ENCODE assay signal across 8 mouse cellular contexts in genomic region chr11:106779388-106780088, GRCm38 (mm10). TPM values are rescaled to one million over a fixed set of nuclear protein-coding genes. Genes with fewer than 3 reads are reported as not detected.
DNase-seq lines count a peak whose midpoint lies in the region; ATAC-seq and TF ChIP-seq lines count a peak whose summit lies in the region.

Gene Polg2, minus strand, starts transcription at chr11:106779537.

- peak; percentile 99 for DNase-seq in MEL (ENCODE audit: low read depth, low spot score)
- DNase-seq in cerebellum, adult 2 months, result peak; percentile 90
- DNase-seq in forelimb bud, embryonic 11.5 days (ENCODE audit: low read depth, low spot score), result peak; percentile 95
- DNase-seq in layer of hippocampus, adult 9-10 months (ENCODE audit: low spot score), result peak; percentile 75
- DNase-seq in ovary, postnatal 10 days (ENCODE audit: low spot score), result peak; percentile 86
- peak; percentile 88 to 90 for DNase-seq in thymus, postnatal 10 days (ENCODE audit: low spot score in 2 of 2)

- peaks cover 3 to 7% of the 10 kb centered on the region in 2 experiments; a peak in 3 of 4 replicates for H3K4me1 ChIP-seq in MEL (ENCODE audit: control insufficient read depth in 1 of 2, insufficient read depth in 2 of 2, low read length in 2 of 2)
- peaks cover 5% of the 10 kb centered on the region; the same call in 1 of the 2 replicates for H3K4me1 ChIP-seq in cerebellum, adult 2 months (ENCODE audit: control insufficient read depth, insufficient read depth, low read length)
- H3K4me1 ChIP-seq in lung, embryonic 16.5 days (replicated peaks; ENCODE audit: control insufficient read depth, insufficient read depth, low read length), result no peaks in the 10 kb centered on the region

- H3K36me3 ChIP-seq in MEL (ENCODE audit: control insufficient read depth in 1 of 2, insufficient read depth in 2 of 2, low read length in 2 of 2), result peaks cover 42 to 43% of the 10 kb centered on the region in 2 experiments
- H3K36me3 ChIP-seq in lung, embryonic 16.5 days (ENCODE audit: control insufficient read depth, insufficient read depth, low read length), result peaks cover 38% of the 10 kb centered on the region

- H3K79me2 ChIP-seq in MEL (ENCODE audit: control insufficient read depth, insufficient read depth, low read length, poor library complexity), result peaks cover 25% of the 10 kb centered on the region

- H3K9ac ChIP-seq in MEL (ENCODE audit: control insufficient read depth, low read depth, low read length, poor library complexity, severe bottlenecking), result peak within 1 kb of the TSS; percentile 92
- peak within 1 kb of the TSS; percentile 96 for H3K9ac ChIP-seq in lung, embryonic 16.5 days (ENCODE audit: low read length)

- H3K27me3 ChIP-seq in MEL (ENCODE audit: control insufficient read depth in 1 of 2, insufficient read depth in 2 of 2, low read length in 2 of 2), result no peaks in the 10 kb centered on the region
- H3K27me3 ChIP-seq in cerebellum, adult 2 months (ENCODE audit: control insufficient read depth, insufficient read depth, low read length), result no peaks in the 10 kb centered on the region
- H3K27me3 ChIP-seq in lung, embryonic 16.5 days (ENCODE audit: control insufficient read depth, insufficient read depth, low read depth, low read length), result no peaks in the 10 kb centered on the region

- H3K4me3 ChIP-seq in MEL (ENCODE audit: control insufficient read depth in 1 of 2, insufficient read depth in 1 of 2, low read depth in 2 of 2, low read length in 2 of 2), result peak within 1 kb of the TSS; percentile 70 to 75
- peak within 1 kb of the TSS; percentile 61 for H3K4me3 ChIP-seq in cerebellum, adult 2 months (replicated peaks; ENCODE audit: insufficient read depth, low read depth, low read length)
- peak within 1 kb of the TSS; percentile 93 for H3K4me3 ChIP-seq in lung, embryonic 16.5 days (ENCODE audit: low read length)

- H3K27ac ChIP-seq in MEL (ENCODE audit: control insufficient read depth, low read depth, low read length), result peak within 1 kb of the TSS; percentile 82
- peak within 1 kb of the TSS; percentile 68 for H3K27ac ChIP-seq in cerebellum, adult 2 months (ENCODE audit: insufficient read depth, low read length)
- peak within 1 kb of the TSS; percentile 98 for H3K27ac ChIP-seq in lung, embryonic 16.5 days (ENCODE audit: low read length)

- peak; percentile 82 to 90 for ATAC-seq in hematopoietic stem cell, adult 5-6 weeks (replicated peaks in 1 of 2; ENCODE audit: insufficient read depth in 1 of 2, low FRiP score in 2 of 2, low TSS enrichment in 1 of 2, low read depth in 1 of 2, poor library complexity in 2 of 2, severe bottlenecking in 2 of 2)
- ATAC-seq in lung, embryonic 16.5 days (ENCODE audit: low read depth), result peak; percentile 99

- no peaks in the 10 kb centered on the region for H3K9me3 ChIP-seq in MEL (replicated peaks; ENCODE audit: insufficient read depth, low read length)
- no peaks in the 10 kb centered on the region for H3K9me3 ChIP-seq in lung, embryonic 16.5 days (ENCODE audit: control insufficient read depth, low read length)

- TF ChIP-seq POLR2A in MEL (IDR thresholded peaks at IDR 0.05; ENCODE audit: control insufficient read depth in 1 of 2, insufficient read depth in 1 of 2, low read depth in 1 of 2, low read length in 2 of 2, poor library complexity in 1 of 2), result peak; percentile 97 to 98
- peak; percentile 82 for TF ChIP-seq POLR2A in cerebellum, adult 2 months (IDR thresholded peaks at IDR 0.05; ENCODE audit: borderline replicate concordance, insufficient read depth, low read length)

- no peak; a peak in 1 of 6 replicates for TF ChIP-seq CTCF in MEL (IDR thresholded peaks at IDR 0.05 in 2 of 3, conservative IDR thresholded peaks at IDR 0.05 in 1 of 3; ENCODE audit: control insufficient read depth in 1 of 3, insufficient read depth in 1 of 3, low read depth in 2 of 3, low read length in 3 of 3, poor library complexity in 1 of 3, severe bottlenecking in 1 of 3)
- no peak for TF ChIP-seq CTCF in cerebellum, adult 2 months (IDR thresholded peaks at IDR 0.05; ENCODE audit: borderline replicate concordance, insufficient read depth, low read depth, low read length)

- under 1% methylated on average over 30 of the region's 30 CpGs for WGBS in cerebellum, adult 2 months
- WGBS in lung, embryonic 16.5 days, result 1% methylated on average over 30 of the region's 30 CpGs

- no peak for TF ChIP-seq RAD21 in MEL (IDR thresholded peaks at IDR 0.05; ENCODE audit: low read depth, low read length)

- peak within 1 kb of the TSS; percentile 69 for H3K4me2 ChIP-seq in lung, embryonic 16.5 days (ENCODE audit: low read depth, low read length)

- peak in 1 of 2 experiments; percentile 57; a peak in 2 of 4 replicates for TF ChIP-seq EP300 in MEL (IDR thresholded peaks at IDR 0.05; ENCODE audit: low read depth in 1 of 2, low read length in 2 of 2)

TF ChIP-seq in MEL, 35 proteins besides CTCF, POLR2A, EP300 and RAD21:
- peak; percentile 78; the same call in 1 of the 2 replicates for TF ChIP-seq MAX (IDR thresholded peaks at IDR 0.05; ENCODE audit: low read length)
- 0 out of 2 replicates have a peak, but pooled peaks have one; percentile 13 for TF ChIP-seq MEF2A (IDR thresholded peaks at IDR 0.05; ENCODE audit: extremely low read depth, insufficient replicate concordance, low read depth, low read length, poor library complexity, severe bottlenecking)
- peak; percentile 95 for TF ChIP-seq SIN3A (IDR thresholded peaks at IDR 0.05; ENCODE audit: low read length)
- TF ChIP-seq POLR2AphosphoS5 (IDR thresholded peaks at IDR 0.05; ENCODE audit: borderline replicate concordance, low read depth, low read length), result peak; percentile 93
- TF ChIP-seq TBP (IDR thresholded peaks at IDR 0.05; ENCODE audit: low read depth, low read length), result peak; percentile 84
- TF ChIP-seq ETS1 (IDR thresholded peaks at IDR 0.05; ENCODE audit: low read depth, low read length), result peak; percentile 75
- peak; percentile 68; the same call in 1 of the 2 replicates for TF ChIP-seq MYC (IDR thresholded peaks at IDR 0.05; ENCODE audit: low read depth, low read length)
- TF ChIP-seq GATA1 (IDR thresholded peaks at IDR 0.05; ENCODE audit: low read depth, low read length), result no peak
- peak; percentile 64; the same call in 1 of the 2 replicates for TF ChIP-seq CHD2 (IDR thresholded peaks at IDR 0.05; ENCODE audit: low read length)
- TF ChIP-seq SMC3 (IDR thresholded peaks at IDR 0.05; ENCODE audit: low read depth, low read length), result peak; percentile 17
- TF ChIP-seq ELF1 (IDR thresholded peaks at IDR 0.05; ENCODE audit: low read depth, low read length), result peak; percentile 89
- peak; percentile 81 for TF ChIP-seq TCF12 (IDR thresholded peaks at IDR 0.05; ENCODE audit: low read depth, low read length)
- no peak for TF ChIP-seq GABPA (IDR thresholded peaks at IDR 0.05; ENCODE audit: low read depth, low read length)
- peak; percentile 71; the same call in 1 of the 2 replicates for TF ChIP-seq ZNF384 (IDR thresholded peaks at IDR 0.05; ENCODE audit: low read depth, low read length)
- peak; percentile 24; the same call in 1 of the 2 replicates for TF ChIP-seq USF1 (IDR thresholded peaks at IDR 0.05; ENCODE audit: low read depth, low read length)
- TF ChIP-seq TAL1 (IDR thresholded peaks at IDR 0.05; ENCODE audit: low read length), result no peak
- TF ChIP-seq MAZ (IDR thresholded peaks at IDR 0.05; ENCODE audit: low read depth, low read length), result peak; percentile 84
- TF ChIP-seq UBTF (IDR thresholded peaks at IDR 0.05; ENCODE audit: borderline replicate concordance, insufficient read depth, low read depth, low read length), result no peak
- TF ChIP-seq JUND (IDR thresholded peaks at IDR 0.05; ENCODE audit: low read depth, low read length), result no peak
- TF ChIP-seq ZMIZ1 (IDR thresholded peaks at IDR 0.05; ENCODE audit: low read depth, low read length), result peak; percentile 99
- TF ChIP-seq E2F4 (IDR thresholded peaks at IDR 0.05; ENCODE audit: borderline replicate concordance, low read depth, low read length), result no peak
- TF ChIP-seq MXI1 (IDR thresholded peaks at IDR 0.05; ENCODE audit: low read depth, low read length), result peak; percentile 73
- no peak; the same call in 1 of the 2 replicates for TF ChIP-seq KAT2A (conservative IDR thresholded peaks at IDR 0.05; ENCODE audit: low read depth, low read length)
- peak; percentile 20; the same call in 1 of the 2 replicates for TF ChIP-seq MAFK (IDR thresholded peaks at IDR 0.05; ENCODE audit: borderline replicate concordance, low read depth, low read length)
- TF ChIP-seq ZC3H11A (IDR thresholded peaks at IDR 0.05; ENCODE audit: low read depth, low read length), result no peak
- peak; percentile 86 for TF ChIP-seq HCFC1 (IDR thresholded peaks at IDR 0.05; ENCODE audit: low read depth, low read length)
- TF ChIP-seq POLR2AphosphoS2 (IDR thresholded peaks at IDR 0.05; ENCODE audit: low read length), result peak; percentile 100
- TF ChIP-seq MYB (IDR thresholded peaks at IDR 0.05; ENCODE audit: low read depth, low read length), result no peak
- peak; percentile 82 for TF ChIP-seq ZKSCAN1 (IDR thresholded peaks at IDR 0.05; ENCODE audit: low read depth, low read length)
- TF ChIP-seq CHD1 (IDR thresholded peaks at IDR 0.05; ENCODE audit: low read depth, low read length), result 0 out of 2 replicates have a peak, but pooled peaks have one; percentile 75
- TF ChIP-seq BHLHE40 (IDR thresholded peaks at IDR 0.05; ENCODE audit: borderline replicate concordance, low read depth, low read length), result peak; percentile 27; the same call in 1 of the 2 replicates
- TF ChIP-seq NRF1 (IDR thresholded peaks at IDR 0.05; ENCODE audit: insufficient read depth, low read depth, low read length, poor library complexity, severe bottlenecking), result 0 out of 2 replicates have a peak, but pooled peaks have one; percentile 37
- no peak for TF ChIP-seq USF2 (IDR thresholded peaks at IDR 0.05; ENCODE audit: borderline replicate concordance in 1 of 2, insufficient read depth in 1 of 2, low read depth in 1 of 2, low read length in 2 of 2)
- TF ChIP-seq NELFE (IDR thresholded peaks at IDR 0.05; ENCODE audit: low read depth, low read length), result peak; percentile 98
- TF ChIP-seq RCOR1 (IDR thresholded peaks at IDR 0.05; ENCODE audit: low read depth, low read length), result peak; percentile 54; the same call in 1 of the 2 replicates

RNA-seq across cellular contexts. Expression of gene Polg2, which starts in this region (rescaled TPM):
- total RNA-seq in MEL (2012; rRNA removed), result 9.2 and 10.7 TPM in 2 replicates
- 1 to 10 TPM in 1 of 2 experiments, not detected in 1; 6.3 TPM for polyA plus RNA-seq in MEL (2012; ENCODE audit: insufficient read depth in 1 of 2, insufficient read length in 2 of 2, low read depth in 1 of 2, low replicate concordance in 2 of 2, missing spikeins in 1 of 2)
- polyA plus RNA-seq in cerebellum, adult 2 months (2012; rRNA removed), result 11.7 and 12.7 TPM in 2 replicates
- total RNA-seq in hematopoietic stem cell, adult 5-6 weeks (2017), result 16.0 and 24.2 TPM in 2 replicates
- polyA plus RNA-seq in lung, embryonic 16.5 days (2015; fragmentation: Nextera tagmentation; extraction: Ambion mirVana), result 9.0 and 9.9 TPM in 2 replicates

Comparison
In these comparisons a context has a peak if more than half of its experiments do, and no peak if none do; other contexts are left out.
1. Peak in every context shown above with its lines: DNase-seq, ATAC-seq, H3K4me3 ChIP-seq and H3K27ac ChIP-seq.